Mouse (Mus musculus) stomach, postnatal 0 days (tissue): ENCODE measurements around the gene St14.

Experiments used
- CTCF ChIP-seq: IDR thresholded peaks from 2 replicates; pipeline ENCODE4 v1.5.1; 2016; ENCODE audit warnings: antibody characterized with exemption, low read depth, mild to moderate bottlenecking, moderate library complexity
- EP300 ChIP-seq: optimal IDR thresholded peaks from 2 replicates; pipeline ENCODE3; 2016; ENCODE audit warnings: antibody characterized with exemption

DNA sequence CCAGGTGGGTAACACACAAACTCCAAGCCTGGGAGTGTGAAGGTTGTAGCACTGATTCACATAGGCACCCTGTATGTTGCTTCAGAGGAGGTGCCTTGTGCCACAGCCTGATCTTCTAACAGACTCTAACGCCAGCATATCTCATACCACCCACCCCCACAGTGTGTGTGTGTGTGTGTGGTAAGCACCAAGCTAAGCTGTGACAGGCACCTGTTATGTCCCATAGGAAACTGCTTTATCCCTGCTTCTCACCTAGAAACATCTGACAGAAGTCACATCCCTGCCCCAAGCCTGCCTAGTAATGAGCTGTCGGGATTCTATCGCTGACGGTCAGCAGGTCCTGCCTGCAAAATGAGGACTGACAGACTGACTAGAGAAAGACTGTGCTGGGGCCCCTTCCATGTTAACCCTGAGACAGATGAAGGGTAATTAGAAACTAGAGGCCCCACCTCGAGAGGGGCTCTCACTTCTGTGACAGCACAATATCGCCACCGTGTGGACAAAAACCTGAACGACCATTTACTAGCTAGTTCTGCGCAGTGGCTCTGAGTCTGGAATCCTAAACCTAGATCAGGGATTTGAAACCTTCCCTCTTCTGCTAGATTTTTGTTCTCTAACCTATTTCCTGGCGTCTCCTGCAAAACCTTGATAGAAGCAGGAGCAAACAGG, 45.4 kb downstream of the St14 start:
- peak; percentile 85 for TF ChIP-seq CTCF
- no peak for TF ChIP-seq EP300
